Mouse (Mus musculus): ENCODE measurements around the gene Zfp683.

Gene Zfp683

GRCm38 (mm10) chr4:134092382-134093288 is 39.0 kb downstream of the Zfp683 start:
- DNase-seq, result peak; percentile 61

- no peak for DNase-seq
These were observed 40.4 kb downstream of the Zfp683 start for GRCm38 (mm10) chr4:134094004-134094564.

- no peak for DNase-seq
These were observed 41.4 kb downstream of the Zfp683 start, which contains the start of gene Cd52 for GRCm38 (mm10) chr4:134094923-134095547. Cd52 (minus strand) TSS chr4:134095082.

DNA sequence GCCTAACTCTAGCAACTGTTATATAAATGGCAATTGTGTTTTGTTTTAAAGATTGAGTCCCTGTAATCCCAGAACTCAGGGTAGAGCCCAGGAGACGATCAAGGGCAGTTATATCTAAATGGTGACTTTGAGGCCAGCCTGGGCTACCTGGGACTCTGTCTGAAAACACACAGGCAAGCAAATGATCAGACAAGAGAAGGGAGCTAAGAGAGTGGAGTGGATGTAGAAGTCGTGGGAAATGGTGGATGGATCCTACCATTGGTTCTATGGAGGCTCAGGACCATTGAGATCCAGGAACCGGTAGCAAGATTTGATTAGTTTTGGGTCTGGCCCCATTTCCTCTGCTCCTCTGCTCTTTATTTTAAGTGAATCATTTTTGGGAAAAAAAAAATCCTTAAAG is 42.5 kb downstream of the Zfp683 start:
- no peak for DNase-seq

DNA sequence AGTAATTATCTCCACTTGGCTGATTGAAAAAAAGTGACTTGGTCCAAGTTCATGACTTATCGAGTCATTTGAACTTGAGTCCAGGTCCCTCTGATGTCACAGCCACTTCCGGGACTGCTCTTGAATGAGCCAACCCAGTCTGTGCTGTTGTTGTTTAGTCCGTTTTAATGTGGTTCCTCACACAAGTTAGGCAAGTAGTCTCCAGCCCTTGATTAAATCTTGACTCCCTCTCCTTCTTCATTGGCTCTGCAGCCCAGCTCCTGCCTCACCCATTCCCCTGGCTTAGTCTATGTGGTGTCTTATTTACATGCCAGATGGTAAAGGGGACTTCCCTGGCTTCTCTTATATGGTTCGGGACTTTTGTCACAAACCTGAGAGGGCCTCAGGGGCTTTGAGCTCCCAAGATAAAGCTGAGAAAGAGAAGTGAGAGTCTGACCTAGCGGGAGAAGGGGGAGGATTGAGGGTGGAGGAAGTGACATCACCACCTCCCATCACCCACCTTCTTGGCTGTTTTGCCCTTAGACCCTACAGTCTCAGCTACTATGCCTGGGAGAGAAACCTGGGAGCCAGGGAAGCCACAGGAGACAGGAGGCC is 43.5 kb downstream of the Zfp683 start:
- DNase-seq, result no peak

GRCm38 (mm10) chr4:134098628-134099027 is 45.0 kb downstream of the Zfp683 start:
- no peak for DNase-seq

DNA sequence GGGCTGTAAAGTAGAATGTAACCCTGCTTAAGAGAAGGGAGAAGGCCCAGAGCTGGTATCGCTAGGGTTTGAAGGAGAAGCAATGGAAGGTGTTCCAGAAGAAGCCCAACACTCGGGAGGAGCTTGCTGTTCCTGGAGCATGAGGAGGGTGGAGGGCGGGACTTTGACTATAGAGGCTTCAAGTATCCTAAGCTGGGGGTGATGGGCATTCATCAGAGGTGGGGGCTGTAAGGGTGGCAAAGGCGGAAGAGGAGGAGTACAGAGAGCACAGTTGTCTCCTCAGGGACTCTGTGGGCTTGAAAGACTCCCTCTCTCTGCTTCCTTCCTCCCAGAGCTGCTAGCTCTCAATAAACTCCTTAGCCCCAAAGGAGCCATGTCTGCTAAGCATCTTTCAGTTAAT is 46.6 kb downstream of the Zfp683 start:
- no peak for DNase-seq

GRCm38 (mm10) chr4:134101979-134102741 is 48.5 kb downstream of the Zfp683 start, which contains the start of gene Ubxn11:
Ubxn11 (plus strand) TSS chr4:134102570.
- peak; percentile 89 for DNase-seq

GRCm38 (mm10) chr4:134102742-134103119 is 49.1 kb downstream of the Zfp683 start:
- DNase-seq, result no peak

GRCm38 (mm10) chr4:134106105-134106504 is 52.5 kb downstream of the Zfp683 start:
- DNase-seq, result no peak

GRCm38 (mm10) chr4:134107730-134108129 is 54.1 kb downstream of the Zfp683 start:
- DNase-seq, result no peak

GRCm38 (mm10) chr4:134108196-134108595 is 54.6 kb downstream of the Zfp683 start:
- DNase-seq, result no peak

Measured in kidney, adult 18-20 months (tissue).